Mouse (Mus musculus) embryonic facial prominence, embryonic 13.5 days (tissue): ENCODE data around the gene Cda. TPM values are rescaled to one million over a fixed set of nuclear protein-coding genes. Genes with fewer than 3 reads are reported as not detected.

ENCODE experiments used
- ATAC-seq: fragments of 200-750 bp; cut with Nextera tagmentation; 2 replicates; pipeline ENCODE4 v1.8.0; 2017; ENCODE audit warnings: low read depth; ENCODE audit not compliant: insufficient number of reproducible peaks, insufficient read depth, low FRiP score, low TSS enrichment
- H3K27ac ChIP-seq: fragments of 300-500 bp; sonication (generic); 2 replicates; pipeline ENCODE4 v1.5.1; 2015; ENCODE audit warnings: moderate library complexity, mild to moderate bottlenecking, inconsistent platforms
- H3K27me3 ChIP-seq: fragments of 300-500 bp; sonication (generic); 2 replicates; pipeline ENCODE4 v1.6.1; 2015; ENCODE audit warnings: mild to moderate bottlenecking, inconsistent platforms
- H3K36me3 ChIP-seq: fragments of 300-500 bp; sonication (generic); 2 replicates; pipeline ENCODE4 v1.6.1; 2015; ENCODE audit warnings: mild to moderate bottlenecking, inconsistent platforms
- H3K4me1 ChIP-seq: fragments of 300-500 bp; sonication (generic); 2 replicates; pipeline ENCODE4 v1.6.1; 2015; ENCODE audit warnings: inconsistent platforms
- H3K4me2 ChIP-seq: fragments of 300-500 bp; sonication (generic); 2 replicates; pipeline ENCODE4 v1.6.1; 2015; ENCODE audit warnings: moderate library complexity, mild to moderate bottlenecking, inconsistent platforms
- H3K4me3 ChIP-seq: fragments of 300-500 bp; sonication (generic); 2 replicates; pipeline ENCODE4 v1.5.1; 2015; ENCODE audit warnings: mild to moderate bottlenecking, inconsistent platforms
- H3K9ac ChIP-seq: fragments of 300-500 bp; sonication (generic); 2 replicates; pipeline ENCODE4 v1.6.1; 2015; ENCODE audit warnings: mild to moderate bottlenecking, inconsistent platforms
- H3K9me3 ChIP-seq: fragments of 300-500 bp; sonication (generic); 2 replicates; pipeline ENCODE4 v1.6.1; 2016; ENCODE audit warnings: inconsistent platforms
- WGBS: fragments of 180-500 bp; shearing (Covaris S2); methylation state at CpG from one replicate; pipeline ENCODE4 v1.1.7; 2015; ENCODE audit warnings: mixed read lengths; 5-methylcytosine and 5-hydroxymethylcytosine counted together
- polyA plus RNA-seq: library from polyadenylated mRNA; unstranded; fragments of >200 nt; fragmentation: Nextera tagmentation; extraction: Ambion mirVana; gene quantifications from 2 replicates; pipeline ENCODE4 v1.2.1, GENCODE M21; 2015

Gene Cda
- polyA plus RNA-seq, 1 experiment from 2014 or later = 4.1 TPM

DNA sequence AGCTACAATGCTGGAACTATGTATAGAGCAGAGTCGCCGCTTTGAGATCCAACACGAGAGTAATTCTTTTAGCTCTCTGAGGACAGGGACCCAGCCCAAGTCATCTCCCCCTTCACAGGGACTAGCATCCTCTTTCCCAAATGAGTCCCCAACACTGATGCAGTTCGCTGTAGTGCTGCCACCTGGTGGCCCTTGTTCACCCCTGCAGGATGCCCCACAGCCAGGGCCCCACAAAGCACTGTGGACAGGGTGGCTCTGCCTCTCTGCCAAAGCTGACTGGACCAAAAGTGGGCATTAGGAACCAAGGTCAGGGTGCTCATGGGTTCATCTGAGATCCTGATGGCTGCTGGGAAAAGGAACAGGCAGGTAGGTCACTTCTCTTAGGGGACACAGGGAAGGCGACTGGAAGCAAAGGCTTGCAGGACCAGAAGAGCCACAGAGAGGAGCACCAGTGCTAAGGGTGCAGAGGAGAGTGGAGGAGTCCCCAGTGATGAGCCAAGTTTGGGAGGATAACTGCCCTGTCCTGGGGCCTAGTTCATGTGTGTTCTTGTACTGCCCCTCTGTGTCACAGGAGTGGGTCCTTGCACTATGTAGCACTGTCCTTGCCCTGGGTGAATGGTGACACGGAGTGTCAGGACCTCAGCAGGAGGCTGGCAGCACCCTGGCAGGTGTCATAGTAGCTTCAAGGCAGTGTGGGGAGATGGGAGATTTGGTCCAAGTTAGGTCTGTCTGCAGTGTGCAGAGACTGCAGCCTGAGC, 49.1 kb downstream of the Cda start:
- no peak for ATAC-seq
- H3K4me3 ChIP-seq = no peak overlapping the region
- H3K27ac ChIP-seq = no peak overlapping the region
- 48% methylated on average over 6 of the region's 6 CpGs for WGBS
- no peak overlapping the region for H3K9ac ChIP-seq
- peaks cover 58% of the 10 kb centered on the region for H3K36me3 ChIP-seq
- H3K9me3 ChIP-seq = no peaks in the 10 kb centered on the region
- no peak overlapping the region for H3K4me2 ChIP-seq
- 0 out of 2 replicates have a peak, but pooled peaks cover 3% of the 10 kb centered on the region for H3K4me1 ChIP-seq
- H3K27me3 ChIP-seq = no peaks in the 10 kb centered on the region

DNA sequence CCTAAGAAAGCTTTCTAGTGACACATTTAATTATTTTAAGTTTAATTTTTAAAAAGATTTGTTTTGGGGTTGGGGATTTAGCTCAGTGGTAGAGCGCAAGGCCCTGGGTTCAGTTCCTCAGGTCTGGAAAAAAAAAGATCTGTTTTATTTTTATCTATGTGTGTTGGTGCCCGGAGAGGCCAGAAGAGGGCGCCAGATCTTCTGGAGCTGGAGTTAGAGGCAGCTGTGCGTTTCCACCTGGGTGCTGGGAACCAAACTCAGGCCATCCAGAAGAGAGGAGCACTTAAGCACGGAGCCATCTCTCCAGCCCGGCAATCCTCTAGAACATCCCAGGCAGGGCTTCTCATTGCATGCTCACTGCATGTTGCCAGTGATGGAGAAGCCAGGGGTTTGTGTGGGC, 51.4 kb downstream of the Cda start:
- Histone ChIP-seq H3K27ac (no peak overlapping the region), H3K36me3 (peaks cover 81% of the 10 kb centered on the region), H3K4me3 (no peak overlapping the region), H3K9ac (no peak overlapping the region), H3K4me1 (no peaks in the 10 kb centered on the region), H3K4me2 (no peak overlapping the region), H3K9me3 (no peaks in the 10 kb centered on the region), H3K27me3 (no peaks in the 10 kb centered on the region)
- WGBS = 86% methylated on average over 6 of the region's 6 CpGs
- no peak for ATAC-seq

DNA sequence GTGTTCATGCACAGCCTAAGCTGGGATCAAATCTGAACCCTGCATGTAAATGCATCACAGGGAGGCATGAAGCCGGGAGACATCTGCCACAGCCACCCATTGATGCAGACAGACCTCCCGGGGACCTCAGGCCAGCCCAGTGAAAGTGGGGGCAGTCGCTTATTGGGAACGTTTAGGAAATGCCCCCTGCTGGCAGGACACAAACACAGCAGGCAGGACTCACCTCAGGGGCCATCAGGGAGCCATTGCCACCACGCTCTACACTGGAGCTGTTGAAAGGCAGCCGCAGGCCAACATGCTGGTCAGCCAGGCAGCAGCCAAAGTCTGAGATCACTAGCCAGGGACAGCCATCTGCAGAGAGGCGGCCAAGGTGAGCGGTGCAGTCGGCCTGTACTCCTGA, 52.0 kb downstream of the Cda start:
- no peak overlapping the region for H3K4me3 ChIP-seq
- H3K4me1 ChIP-seq = no peaks in the 10 kb centered on the region
- no peaks in the 10 kb centered on the region for H3K27me3 ChIP-seq
- 63% methylated on average over 9 of the region's 9 CpGs for WGBS
- H3K9me3 ChIP-seq = no peaks in the 10 kb centered on the region
- no peak overlapping the region for H3K4me2 ChIP-seq
- peaks cover 87% of the 10 kb centered on the region for H3K36me3 ChIP-seq
- ATAC-seq = no peak
- no peak overlapping the region for H3K27ac ChIP-seq
- H3K9ac ChIP-seq = no peak overlapping the region

DNA sequence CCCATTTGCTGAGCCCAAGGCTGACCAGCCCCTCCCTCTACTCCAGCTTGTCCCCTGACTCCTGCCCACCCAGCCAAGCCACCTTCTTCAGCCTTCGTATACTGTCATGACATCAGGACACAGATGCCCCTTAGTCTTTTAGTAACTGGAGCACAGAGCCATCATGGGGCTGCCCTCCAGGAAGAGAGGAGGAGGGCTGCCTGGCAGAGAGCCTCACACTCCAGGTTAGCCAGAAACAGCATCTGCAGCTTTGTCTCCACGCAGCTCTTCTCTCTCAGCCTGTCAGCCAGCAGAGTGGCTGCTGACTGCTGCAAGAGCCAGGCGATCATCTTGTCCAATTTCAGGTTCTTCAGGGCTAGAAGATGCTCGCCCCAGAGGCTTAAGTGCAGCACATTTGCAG, 54.0 kb downstream of the Cda start:
- H3K27ac ChIP-seq = no peak overlapping the region
- 90% methylated on average over 4 of the region's 4 CpGs for WGBS
- H3K4me3 ChIP-seq = no peak overlapping the region
- H3K4me1 ChIP-seq = no peaks in the 10 kb centered on the region
- no peak overlapping the region for H3K4me2 ChIP-seq
- H3K9me3 ChIP-seq = no peaks in the 10 kb centered on the region
- H3K36me3 ChIP-seq = peaks cover 93% of the 10 kb centered on the region
- H3K9ac ChIP-seq = no peak overlapping the region
- H3K27me3 ChIP-seq = no peaks in the 10 kb centered on the region
- ATAC-seq = no peak

DNA sequence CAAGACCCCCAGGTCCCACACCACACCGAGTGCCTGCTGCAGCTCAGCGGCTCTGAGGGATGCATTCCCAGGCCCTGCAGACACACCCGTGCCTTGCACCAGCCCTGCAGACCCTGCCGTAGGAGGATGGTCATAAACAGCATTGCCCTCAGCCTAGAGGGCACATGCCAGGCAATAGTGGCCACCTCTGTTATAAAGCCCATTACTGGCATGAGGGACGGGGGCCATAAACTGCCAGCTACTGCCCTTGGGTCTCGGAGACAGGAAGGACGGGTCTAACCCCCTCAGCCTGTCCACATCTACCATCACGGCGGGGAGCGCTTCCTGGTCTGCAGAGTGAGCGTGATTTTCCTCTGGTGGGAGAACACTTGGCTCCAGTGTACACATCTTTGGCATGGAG, 54.8 kb downstream of the Cda start:
- peaks cover 95% of the 10 kb centered on the region for H3K36me3 ChIP-seq
- WGBS = 88% methylated on average over 11 of the region's 11 CpGs
- ATAC-seq = no peak

DNA sequence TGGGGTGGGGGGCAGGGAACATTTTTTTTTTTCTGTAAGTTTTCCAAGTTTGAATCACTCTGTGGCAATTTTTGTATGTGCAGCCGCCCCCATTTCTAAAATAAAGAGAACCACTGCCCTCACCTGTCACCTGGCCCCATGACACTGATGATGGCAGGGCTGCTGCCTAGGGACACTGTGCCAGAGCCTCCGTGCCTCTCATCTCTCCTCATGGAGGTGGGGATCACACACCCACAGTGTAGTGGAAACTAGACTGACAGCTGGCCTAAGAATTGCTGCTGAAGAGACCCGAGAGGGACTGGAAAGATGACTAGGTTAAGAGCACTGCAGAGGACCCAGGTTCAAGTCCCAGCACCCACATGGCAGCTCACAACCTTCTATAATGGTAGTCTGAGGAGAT, 55.7 kb downstream of the Cda start:
- Histone ChIP-seq H3K9ac (no peak overlapping the region), H3K36me3 (peaks cover 95% of the 10 kb centered on the region), H3K27ac (no peak overlapping the region), H3K4me1 (no peaks in the 10 kb centered on the region; the same call in 1 of the 2 replicates), H3K9me3 (no peaks in the 10 kb centered on the region), H3K4me3 (no peak overlapping the region), H3K27me3 (no peaks in the 10 kb centered on the region), H3K4me2 (no peak overlapping the region)
- 89% methylated on average over 3 of the region's 3 CpGs for WGBS
- ATAC-seq = no peak

More for the DNA sequence above, 54.8 kb downstream of the Cda start:
- no peaks in the 10 kb centered on the region for H3K4me1 ChIP-seq
- no peak overlapping the region for H3K9ac ChIP-seq
- H3K27me3 ChIP-seq = no peaks in the 10 kb centered on the region
- H3K4me3 ChIP-seq = no peak overlapping the region
- H3K9me3 ChIP-seq = no peaks in the 10 kb centered on the region
- no peak overlapping the region for H3K27ac ChIP-seq
- no peak overlapping the region for H3K4me2 ChIP-seq

DNA sequence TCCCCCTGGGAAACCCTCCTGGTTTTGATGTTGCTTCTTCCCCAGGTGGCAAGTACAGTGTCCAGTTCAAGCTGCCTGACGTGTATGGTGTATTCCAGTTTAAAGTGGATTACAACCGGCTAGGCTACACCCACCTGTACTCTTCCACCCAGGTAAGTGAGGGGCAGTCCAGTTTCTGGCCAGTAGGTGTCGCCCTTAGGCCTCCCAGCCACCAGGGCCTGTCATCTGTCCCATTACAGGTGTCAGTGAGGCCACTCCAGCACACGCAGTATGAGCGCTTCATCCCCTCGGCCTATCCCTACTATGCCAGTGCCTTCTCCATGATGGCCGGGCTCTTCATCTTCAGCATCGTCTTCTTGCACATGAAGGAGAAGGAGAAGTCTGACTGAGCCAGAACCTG, 56.2 kb downstream of the Cda start:
- H3K9ac ChIP-seq = no peak overlapping the region
- H3K36me3 ChIP-seq = peaks cover 95% of the 10 kb centered on the region
- peaks cover 1% of the 10 kb centered on the region; the same call in 1 of the 2 replicates for H3K4me1 ChIP-seq
- no peak overlapping the region for H3K4me2 ChIP-seq
- H3K4me3 ChIP-seq = no peak overlapping the region
- no peaks in the 10 kb centered on the region for H3K27me3 ChIP-seq
- no peak overlapping the region for H3K27ac ChIP-seq
- no peaks in the 10 kb centered on the region for H3K9me3 ChIP-seq
- no peak for ATAC-seq
- 63% methylated on average over 8 of the region's 8 CpGs for WGBS

DNA sequence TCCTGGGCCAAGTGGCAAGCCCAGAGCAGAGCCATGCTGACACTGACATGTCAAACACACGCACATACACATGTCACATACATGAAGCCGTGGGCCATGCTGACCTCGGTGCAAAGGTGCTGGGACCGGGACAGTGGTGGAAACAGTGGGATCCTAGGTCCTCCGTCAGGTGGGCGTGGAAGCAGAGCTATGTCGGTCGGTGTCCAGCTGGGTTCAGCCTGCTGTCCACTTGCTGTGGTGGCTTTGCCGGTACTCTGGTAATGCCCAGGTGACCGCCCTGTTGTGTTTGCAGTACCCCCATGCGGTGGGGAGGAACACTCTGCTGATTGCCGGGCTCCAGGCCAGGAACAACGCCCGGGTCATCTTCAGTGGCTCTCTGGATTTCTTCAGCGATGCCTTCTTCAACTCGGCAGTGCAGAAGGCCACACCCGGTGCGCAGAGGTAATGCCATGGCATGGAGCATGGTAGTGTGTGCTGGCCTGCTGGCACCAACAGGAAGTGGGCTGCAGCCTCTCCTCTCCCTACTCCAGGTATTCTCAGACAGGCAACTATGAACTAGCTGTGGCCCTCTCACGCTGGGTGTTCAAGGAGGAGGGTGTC, 57.4 kb downstream of the Cda start:
- Histone ChIP-seq H3K4me1 (peaks cover 12% of the 10 kb centered on the region), H3K9ac (no peak overlapping the region), H3K9me3 (no peaks in the 10 kb centered on the region), H3K4me3 (no peak overlapping the region), H3K27me3 (no peaks in the 10 kb centered on the region), H3K4me2 (no peak overlapping the region), H3K27ac (no peak overlapping the region), H3K36me3 (peaks cover 85% of the 10 kb centered on the region)
- 95% methylated on average over 19 of the region's 19 CpGs for WGBS
- no peak for ATAC-seq

DNA sequence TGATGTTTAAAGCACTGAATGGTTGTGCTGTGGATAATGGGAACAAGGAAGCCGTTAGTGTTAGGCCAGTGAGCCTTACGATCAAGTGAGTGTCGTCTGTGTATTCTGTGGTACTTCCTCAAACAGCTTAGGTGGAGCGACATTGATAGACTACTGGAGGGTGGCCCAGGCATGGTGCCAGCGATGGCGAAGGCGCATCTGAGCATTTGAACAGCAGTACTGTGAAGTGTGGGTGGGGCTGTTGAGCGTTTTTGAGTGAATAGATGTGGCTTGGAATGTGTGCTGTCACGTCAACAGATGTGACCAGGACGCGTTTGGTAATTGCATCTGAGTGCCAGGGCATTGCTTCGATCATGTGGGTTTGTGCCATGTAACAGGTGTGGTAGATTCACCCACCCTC, 60.1 kb downstream of the Cda start:
- peaks cover 59% of the 10 kb centered on the region for H3K36me3 ChIP-seq
- no peak overlapping the region for H3K9ac ChIP-seq
- peaks cover 27% of the 10 kb centered on the region for H3K4me1 ChIP-seq
- H3K27ac ChIP-seq = no peak overlapping the region
- H3K9me3 ChIP-seq = no peaks in the 10 kb centered on the region
- no peak overlapping the region for H3K4me2 ChIP-seq
- ATAC-seq = no peak
- 95% methylated on average over 12 of the region's 12 CpGs for WGBS
- no peak overlapping the region for H3K4me3 ChIP-seq
- no peaks in the 10 kb centered on the region for H3K27me3 ChIP-seq

DNA sequence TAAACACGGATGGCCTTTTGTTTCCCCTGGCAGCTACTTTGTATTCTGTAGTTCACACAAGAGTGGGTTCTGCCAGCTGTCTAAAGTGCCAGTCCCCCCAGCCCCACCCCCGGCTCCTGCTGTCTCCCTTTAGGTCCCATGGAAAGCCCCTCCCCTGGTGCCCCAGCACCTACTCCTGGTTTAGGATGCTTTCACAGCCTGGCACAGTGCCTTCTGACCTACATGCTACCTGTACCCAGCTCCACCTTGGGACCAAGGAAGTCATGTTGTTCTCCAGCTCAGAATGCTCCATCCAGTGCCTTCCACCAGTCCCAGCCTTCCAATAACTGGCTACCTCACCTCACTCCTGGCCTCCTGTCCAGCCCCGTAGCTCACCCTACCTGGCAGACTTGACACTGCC, 60.8 kb downstream of the Cda start:
- Histone ChIP-seq H3K9me3 (no peaks in the 10 kb centered on the region), H3K36me3 (peaks cover 52% of the 10 kb centered on the region), H3K27ac (no peak overlapping the region), H3K4me3 (no peak overlapping the region), H3K4me2 (no peak overlapping the region), H3K9ac (no peak overlapping the region), H3K4me1 (peaks cover 27% of the 10 kb centered on the region), H3K27me3 (no peaks in the 10 kb centered on the region)
- ATAC-seq = no peak
- 85% methylated on average over 3 of the region's 3 CpGs for WGBS

DNA sequence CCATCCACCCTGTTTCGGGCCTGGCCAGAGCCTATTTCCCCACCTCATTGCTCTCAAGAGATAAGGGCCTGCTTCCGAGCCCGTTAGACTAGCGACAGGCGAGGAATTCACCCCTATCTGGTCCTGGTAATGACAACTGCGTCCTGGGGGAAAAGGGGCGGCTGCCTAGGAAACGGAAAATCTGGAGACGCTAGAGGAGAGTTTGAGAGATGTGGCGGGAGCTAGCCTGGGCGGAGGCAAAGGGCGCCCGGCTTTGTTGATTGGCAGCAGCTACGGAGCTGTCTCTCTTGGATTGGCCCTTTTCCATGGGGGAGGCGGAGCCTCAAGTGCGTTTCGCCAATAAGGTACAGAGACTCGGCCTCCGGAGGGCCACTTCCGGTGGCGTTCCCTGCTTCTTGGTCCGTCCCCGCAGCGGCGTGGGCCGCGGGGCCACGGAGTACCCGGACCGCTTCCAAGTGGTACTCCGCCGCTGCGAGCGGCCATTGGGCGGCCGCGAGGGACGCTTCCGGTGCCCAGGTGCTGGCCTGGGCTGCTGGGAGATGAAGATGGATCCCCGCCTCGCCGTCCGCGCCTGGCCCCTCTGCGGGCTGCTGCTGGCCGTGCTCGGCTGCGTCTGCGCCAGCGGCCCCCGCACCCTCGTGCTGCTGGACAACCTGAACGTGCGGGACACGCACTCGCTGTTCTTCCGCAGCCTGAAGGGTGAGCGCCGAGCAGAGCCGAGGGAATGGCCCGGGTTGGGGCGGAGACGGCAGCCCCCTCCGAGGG, 63.3 kb downstream of the Cda start, which contains the start of gene Ddost:
Gene Ddost, plus strand, starts transcription at position 391 of the 765 bp plus-strand sequence.
- peak within 1 kb of the TSS; percentile 48 for H3K27ac ChIP-seq
- ATAC-seq = peak; percentile 99
- H3K4me3 ChIP-seq = peak within 1 kb of the TSS; percentile 98
- no peaks in the 10 kb centered on the region for H3K27me3 ChIP-seq
- no peaks in the 10 kb centered on the region for H3K9me3 ChIP-seq
- H3K36me3 ChIP-seq = peaks cover 29% of the 10 kb centered on the region
- under 1% methylated on average over 64 of the region's 64 CpGs for WGBS
- H3K4me2 ChIP-seq = peak within 1 kb of the TSS; percentile 92
- H3K4me1 ChIP-seq = peaks cover 27% of the 10 kb centered on the region
- peak within 1 kb of the TSS; percentile 96 for H3K9ac ChIP-seq
